Mouse (Mus musculus): ENCODE measurements at regions not wholly inside any gene's neighbourhood (a gene's known extent, or its start where the extent isn't known, plus 50 kb on each side); places are given as distances from the start of the nearest gene placed in this dataset.
A peak's percentile ranks its signal among the peaks of the same experiment; 100 is the strongest.

DNA sequence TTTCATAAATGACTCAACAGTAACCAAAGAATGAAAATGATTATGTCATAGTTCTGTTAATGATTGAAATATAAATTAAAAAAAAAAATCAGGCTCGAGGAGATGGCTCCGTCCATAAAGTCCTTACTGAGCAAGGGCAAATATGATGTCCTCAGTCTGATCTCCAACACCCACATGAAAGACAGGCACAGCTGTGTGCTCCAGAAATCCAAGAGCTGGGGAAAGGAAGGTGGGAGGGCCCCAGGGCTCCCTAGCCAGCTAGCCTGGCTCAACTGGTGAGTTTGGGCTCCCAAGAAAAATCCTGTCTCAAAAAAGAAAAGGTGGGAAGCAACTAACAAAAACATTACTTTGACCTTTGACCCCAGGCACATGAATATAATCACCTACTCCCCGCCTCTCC, 194.5 kb downstream of the Sox4 start:
- Histone ChIP-seq H3K36me3 (ENCODE audit: control insufficient read depth, insufficient read depth, low read length, poor library complexity, severe bottlenecking) (no peaks in the 10 kb centered on the region), H3K4me1 (ENCODE audit: control insufficient read depth in 2 of 2, insufficient read depth in 2 of 2, low read length in 2 of 2, poor library complexity in 1 of 2) (peaks cover 6 to 12% of the 10 kb centered on the region in 2 experiments; a peak in 3 of 4 replicates), H3K9me3 (ENCODE audit: control insufficient read depth, insufficient read depth, low read depth, low read length) (no peaks in the 10 kb centered on the region), H3K9ac (ENCODE audit: insufficient read depth, low read depth, low read length, poor library complexity, severe bottlenecking) (no peak overlapping the region), H3K27ac (ENCODE audit: insufficient read depth, low read depth, low read length, poor library complexity, severe bottlenecking) (no peak overlapping the region), H3K4me3 (ENCODE audit: insufficient read depth in 1 of 2, low read depth in 1 of 2, low read length in 2 of 2, poor library complexity in 1 of 2, severe bottlenecking in 1 of 2) (no peak overlapping the region)
- in situ Hi-C loops (cut with MboI; ENCODE audit: low sequenced_read_pairs in 2 of 2, unreplicated experiment in 2 of 2) = no loop called here
- no peak for DNase-seq (ENCODE audit: low read depth, low spot score)
- TF ChIP-seq MAFK (IDR thresholded peaks at IDR 0.05; ENCODE audit: insufficient read depth, low read depth, low read length) (no peak), CHD2 (IDR thresholded peaks at IDR 0.05; ENCODE audit: low read depth, low read length) (no peak), ZNF384 (IDR thresholded peaks at IDR 0.05; ENCODE audit: low read depth, low read length) (no peak), ZC3H11A (IDR thresholded peaks at IDR 0.05; ENCODE audit: borderline replicate concordance, low read depth, low read length) (no peak), HCFC1 (IDR thresholded peaks at IDR 0.05; ENCODE audit: borderline replicate concordance, insufficient read depth, low read length) (no peak)

DNA sequence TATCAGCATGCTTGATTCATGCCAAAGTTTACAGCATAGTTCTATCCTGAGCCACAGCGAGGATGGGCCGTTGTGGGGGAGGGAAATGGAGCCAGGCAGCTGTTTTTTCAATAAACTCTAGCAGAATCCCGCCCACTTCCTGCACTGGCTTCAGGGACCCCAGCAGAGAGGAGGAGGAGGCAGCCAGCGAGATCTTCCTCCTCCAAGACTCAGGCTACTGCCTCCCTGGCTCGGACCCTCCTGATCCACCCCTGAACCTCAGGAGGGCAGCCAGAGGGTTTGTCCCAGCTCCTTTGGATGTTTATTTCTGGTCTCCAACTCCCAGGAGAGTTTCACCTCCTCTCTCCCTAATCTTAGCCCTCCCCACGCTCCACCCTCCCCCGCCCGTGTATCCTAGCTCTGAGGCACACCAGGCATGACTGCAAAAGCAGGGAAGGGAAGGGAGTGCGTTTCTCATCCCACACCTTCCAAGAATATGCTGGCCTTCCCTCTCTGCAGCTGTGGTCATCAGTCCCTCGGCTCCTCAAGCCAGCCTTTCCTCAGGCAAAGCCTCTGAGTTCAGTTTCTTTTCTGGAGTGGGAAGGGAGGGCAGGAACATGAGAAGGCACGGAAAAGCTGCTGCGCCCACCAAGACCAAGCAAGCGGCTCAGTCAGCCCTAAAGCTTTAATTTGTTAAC, 195.5 kb downstream of the Sox4 start:
- peak overlapping the region; percentile 49 for H3K9ac ChIP-seq (ENCODE audit: insufficient read depth, low read depth, low read length, poor library complexity, severe bottlenecking)
- H3K4me3 ChIP-seq (ENCODE audit: insufficient read depth in 1 of 2, low read depth in 1 of 2, low read length in 2 of 2, poor library complexity in 1 of 2, severe bottlenecking in 1 of 2) = peak overlapping the region; percentile 27 to 54
- DNase-seq (ENCODE audit: low read depth, low spot score) = no peak
- no peaks in the 10 kb centered on the region for H3K9me3 ChIP-seq (ENCODE audit: control insufficient read depth, insufficient read depth, low read depth, low read length)
- in situ Hi-C loops (cut with MboI; ENCODE audit: low sequenced_read_pairs in 2 of 2, unreplicated experiment in 2 of 2) = no loop called here
- TF ChIP-seq CHD2 (IDR thresholded peaks at IDR 0.05; ENCODE audit: low read depth, low read length) (no peak), MAFK (IDR thresholded peaks at IDR 0.05; ENCODE audit: insufficient read depth, low read depth, low read length) (no peak), ZC3H11A (IDR thresholded peaks at IDR 0.05; ENCODE audit: borderline replicate concordance, low read depth, low read length) (no peak), ZNF384 (IDR thresholded peaks at IDR 0.05; ENCODE audit: low read depth, low read length) (no peak), HCFC1 (IDR thresholded peaks at IDR 0.05; ENCODE audit: borderline replicate concordance, insufficient read depth, low read length) (no peak)
- no peaks in the 10 kb centered on the region for H3K36me3 ChIP-seq (ENCODE audit: control insufficient read depth, insufficient read depth, low read length, poor library complexity, severe bottlenecking)
- H3K27ac ChIP-seq (ENCODE audit: insufficient read depth, low read depth, low read length, poor library complexity, severe bottlenecking) = no peak overlapping the region
- H3K4me1 ChIP-seq (ENCODE audit: control insufficient read depth in 2 of 2, insufficient read depth in 2 of 2, low read length in 2 of 2, poor library complexity in 1 of 2) = peaks cover 7 to 12% of the 10 kb centered on the region in 2 experiments; a peak in 3 of 4 replicates

DNA sequence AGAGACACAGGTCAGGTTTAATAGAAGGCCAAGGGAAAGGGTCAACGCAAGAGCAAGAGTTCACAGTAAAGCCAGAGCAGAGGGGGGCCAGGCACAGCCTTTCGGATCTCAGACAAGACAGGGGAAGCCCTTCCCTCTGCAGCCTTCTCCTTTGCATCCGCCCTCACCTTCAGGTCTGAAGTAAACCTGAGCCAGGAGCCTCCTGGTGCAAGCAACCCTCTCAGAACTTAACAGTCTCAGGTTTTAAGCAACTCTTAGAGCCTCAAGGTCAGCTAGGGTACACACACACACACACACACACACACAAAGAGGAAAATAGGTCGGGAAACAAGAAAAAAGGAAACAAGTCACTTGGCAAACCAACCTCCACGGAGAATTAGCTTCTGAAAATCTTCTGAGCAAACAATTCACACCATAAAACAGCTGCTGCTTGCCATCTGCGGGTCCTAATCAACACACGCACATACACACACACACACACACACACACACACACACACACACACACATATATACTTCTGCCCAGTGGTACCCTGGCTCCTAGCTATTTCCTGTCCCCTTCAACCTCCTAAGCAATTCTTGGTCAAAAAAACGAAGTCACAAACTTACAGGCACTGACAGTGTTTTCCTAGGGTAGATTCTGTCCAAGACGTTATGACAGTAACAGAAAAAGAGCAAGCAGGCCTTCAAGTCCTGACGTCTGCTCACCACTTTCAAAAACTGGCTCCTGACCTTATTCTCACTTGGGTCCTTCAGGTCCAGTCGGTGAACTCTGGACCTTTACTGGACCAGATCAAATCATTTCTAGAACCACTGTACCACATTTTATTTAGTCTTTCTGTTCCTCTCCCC, 196.4 kb downstream of the Sox4 start:
- no peaks in the 10 kb centered on the region for H3K9me3 ChIP-seq (ENCODE audit: control insufficient read depth, insufficient read depth, low read depth, low read length)
- TF ChIP-seq CHD2 (IDR thresholded peaks at IDR 0.05; ENCODE audit: low read depth, low read length) (no peak), MAFK (IDR thresholded peaks at IDR 0.05; ENCODE audit: insufficient read depth, low read depth, low read length) (no peak), HCFC1 (IDR thresholded peaks at IDR 0.05; ENCODE audit: borderline replicate concordance, insufficient read depth, low read length) (no peak), ZNF384 (IDR thresholded peaks at IDR 0.05; ENCODE audit: low read depth, low read length) (no peak), ZC3H11A (IDR thresholded peaks at IDR 0.05; ENCODE audit: borderline replicate concordance, low read depth, low read length) (no peak)
- DNase-seq (ENCODE audit: low read depth, low spot score) = no peak
- no peaks in the 10 kb centered on the region for H3K36me3 ChIP-seq (ENCODE audit: control insufficient read depth, insufficient read depth, low read length, poor library complexity, severe bottlenecking)
- peak overlapping the region in 1 of 2 experiments; percentile 54; a peak in 1 of 4 replicates for H3K4me3 ChIP-seq (ENCODE audit: insufficient read depth in 1 of 2, low read depth in 1 of 2, low read length in 2 of 2, poor library complexity in 1 of 2, severe bottlenecking in 1 of 2)
- H3K27ac ChIP-seq (ENCODE audit: insufficient read depth, low read depth, low read length, poor library complexity, severe bottlenecking) = no peak overlapping the region
- peaks cover 7 to 10% of the 10 kb centered on the region in 2 experiments; a peak in 3 of 4 replicates for H3K4me1 ChIP-seq (ENCODE audit: control insufficient read depth in 2 of 2, insufficient read depth in 2 of 2, low read length in 2 of 2, poor library complexity in 1 of 2)
- H3K9ac ChIP-seq (ENCODE audit: insufficient read depth, low read depth, low read length, poor library complexity, severe bottlenecking) = no peak overlapping the region
- in situ Hi-C loops (cut with MboI; ENCODE audit: low sequenced_read_pairs in 2 of 2, unreplicated experiment in 2 of 2) = no loop called here

DNA sequence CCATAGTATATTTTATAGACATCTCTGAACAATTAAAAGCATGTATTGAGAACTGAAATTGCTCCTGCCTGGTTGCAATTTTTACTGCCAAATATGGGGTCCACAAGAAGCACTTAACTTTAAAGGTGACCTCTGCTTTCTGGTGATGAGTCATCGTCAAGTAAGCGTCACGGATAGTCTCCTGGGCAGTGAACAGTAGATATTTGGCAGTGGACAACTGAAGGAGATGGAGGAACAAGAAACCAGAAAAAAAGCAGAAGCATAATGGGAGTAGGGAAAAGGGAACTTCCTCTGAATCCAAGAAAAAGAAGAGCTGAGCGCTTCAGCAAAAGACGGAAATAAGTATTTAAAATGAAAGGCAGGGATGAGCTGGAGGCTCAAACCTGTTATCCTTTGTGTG, 199.3 kb downstream of the Sox4 start:
- no peak overlapping the region for H3K9ac ChIP-seq (ENCODE audit: insufficient read depth, low read depth, low read length, poor library complexity, severe bottlenecking)
- DNase-seq (ENCODE audit: low read depth, low spot score) = no peak
- in situ Hi-C loops (cut with MboI; ENCODE audit: low sequenced_read_pairs in 2 of 2, unreplicated experiment in 2 of 2) = no loop called here
- H3K4me1 ChIP-seq (ENCODE audit: control insufficient read depth in 2 of 2, insufficient read depth in 2 of 2, low read length in 2 of 2, poor library complexity in 1 of 2) = peaks cover 7 to 10% of the 10 kb centered on the region in 2 experiments; a peak in 3 of 4 replicates
- H3K9me3 ChIP-seq (ENCODE audit: control insufficient read depth, insufficient read depth, low read depth, low read length) = no peaks in the 10 kb centered on the region
- no peak for TF ChIP-seq ZC3H11A (IDR thresholded peaks at IDR 0.05; ENCODE audit: borderline replicate concordance, low read depth, low read length)
- no peak for TF ChIP-seq MAFK (IDR thresholded peaks at IDR 0.05; ENCODE audit: insufficient read depth, low read depth, low read length)
- no peak overlapping the region for H3K27ac ChIP-seq (ENCODE audit: insufficient read depth, low read depth, low read length, poor library complexity, severe bottlenecking)
- no peaks in the 10 kb centered on the region for H3K36me3 ChIP-seq (ENCODE audit: control insufficient read depth, insufficient read depth, low read length, poor library complexity, severe bottlenecking)
- H3K4me3 ChIP-seq (ENCODE audit: insufficient read depth in 1 of 2, low read depth in 1 of 2, low read length in 2 of 2, poor library complexity in 1 of 2, severe bottlenecking in 1 of 2) = no peak overlapping the region

All from ES-E14 (cell line).